Mouse (Mus musculus) heart, embryonic 13.5 days (tissue): ENCODE measurements at regions not wholly inside any gene's neighbourhood (a gene's known extent, or its start where the extent isn't known, plus 50 kb on each side); places are given as distances from the start of the nearest gene placed in this dataset.

Source experiments
- ATAC-seq: fragments of 200-750 bp; cut with Nextera tagmentation; 2 replicates; pipeline ENCODE4 v1.8.0; 2017; ENCODE audit warnings: moderate TSS enrichment; ENCODE audit not compliant: insufficient number of reproducible peaks, low FRiP score, low TSS enrichment; ENCODE audit errors: extremely low read depth
- H3K27ac ChIP-seq: fragments of 300-500 bp; sonication (generic); replicated peaks from 2 replicates; pipeline ENCODE4 v1.5.1; 2015; ENCODE audit warnings: moderate library complexity, mild to moderate bottlenecking, inconsistent platforms
- H3K27me3 ChIP-seq: fragments of 300-500 bp; sonication (generic); replicated peaks from 2 replicates; pipeline ENCODE4 v1.6.1; 2015; ENCODE audit warnings: mild to moderate bottlenecking, inconsistent platforms
- H3K36me3 ChIP-seq: fragments of 300-500 bp; sonication (generic); 2 replicates; pipeline ENCODE4 v1.6.1; 2015; ENCODE audit warnings: mild to moderate bottlenecking, inconsistent platforms
- H3K4me1 ChIP-seq: fragments of 300-500 bp; sonication (generic); 2 replicates; pipeline ENCODE4 v1.6.1; 2015; ENCODE audit warnings: inconsistent platforms
- H3K4me2 ChIP-seq: fragments of 300-500 bp; sonication (generic); 2 replicates; pipeline ENCODE4 v1.6.1; 2015; ENCODE audit warnings: inconsistent platforms, mild to moderate bottlenecking, moderate library complexity
- H3K4me3 ChIP-seq: fragments of 300-500 bp; sonication (generic); 2 replicates; pipeline ENCODE4 v1.5.1; 2015; ENCODE audit warnings: moderate library complexity, mild to moderate bottlenecking, inconsistent platforms
- H3K9ac ChIP-seq: fragments of 300-500 bp; sonication (generic); 2 replicates; pipeline ENCODE4 v1.6.1; 2015; ENCODE audit warnings: inconsistent platforms, mild to moderate bottlenecking, moderate library complexity
- H3K9me3 ChIP-seq: fragments of 300-500 bp; sonication (generic); 2 replicates; pipeline ENCODE4 v1.6.1; 2016; ENCODE audit warnings: inconsistent platforms
- WGBS: fragments of 180-500 bp; shearing (Covaris S2); methylation state at CpG from one replicate; pipeline ENCODE4 v1.1.7; 2015; ENCODE audit warnings: mixed read lengths; 5-methylcytosine and 5-hydroxymethylcytosine counted together

GRCm38 (mm10) chr12:26617969-26618368 lies 149.0 kb downstream of the Cmpk2 start:
- no peak overlapping the region for H3K4me3 ChIP-seq
- no peak overlapping the region for H3K27ac ChIP-seq
- peaks cover 10% of the 10 kb centered on the region for H3K4me1 ChIP-seq
- no peaks in the 10 kb centered on the region for H3K27me3 ChIP-seq
- 80% methylated on average over 3 of the region's 3 CpGs for WGBS
- no peak overlapping the region for H3K4me2 ChIP-seq
- no peaks in the 10 kb centered on the region for H3K36me3 ChIP-seq
- H3K9ac ChIP-seq: no peak overlapping the region
- no peaks in the 10 kb centered on the region for H3K9me3 ChIP-seq
- ATAC-seq: no peak

DNA sequence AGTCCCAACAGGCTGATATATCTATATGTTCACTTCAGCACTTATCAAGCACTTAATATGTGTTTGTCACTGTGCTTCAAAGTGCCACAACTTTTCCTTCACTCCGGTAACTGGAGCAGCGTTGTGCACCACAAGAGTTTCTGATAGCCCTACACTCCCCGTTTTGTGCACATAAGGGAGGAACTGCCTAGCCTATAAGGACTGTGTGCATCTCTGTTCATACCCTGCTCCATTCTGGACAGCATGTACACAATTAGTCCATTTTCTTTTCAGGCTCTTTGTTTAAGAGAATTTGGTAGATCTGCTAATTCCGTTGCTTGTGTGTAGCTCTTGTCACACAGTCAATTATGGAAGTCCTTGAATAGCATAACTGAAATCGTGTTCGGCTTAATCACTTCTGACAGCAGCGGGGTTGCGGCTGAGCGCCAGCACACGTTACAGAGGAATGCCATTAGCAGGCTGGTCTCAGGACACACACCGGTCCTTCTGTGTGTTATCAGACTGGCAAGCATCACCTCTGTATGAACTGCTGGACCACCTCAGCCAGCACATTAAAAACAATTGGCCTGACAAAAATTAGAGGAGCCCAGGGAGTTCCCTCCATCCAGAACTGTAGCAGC lies 144.2 kb downstream of the Cmpk2 start:
- H3K4me1 ChIP-seq: peaks cover 10% of the 10 kb centered on the region
- no peak for ATAC-seq
- no peaks in the 10 kb centered on the region for H3K36me3 ChIP-seq
- H3K9me3 ChIP-seq: no peaks in the 10 kb centered on the region
- H3K4me3 ChIP-seq: no peak overlapping the region
- peak overlapping the region; percentile 30 for H3K4me2 ChIP-seq
- 38% methylated on average over 11 of the region's 11 CpGs for WGBS
- no peaks in the 10 kb centered on the region; the same call in 1 of the 2 replicates for H3K27me3 ChIP-seq
- no peak overlapping the region for H3K27ac ChIP-seq
- no peak overlapping the region for H3K9ac ChIP-seq

DNA sequence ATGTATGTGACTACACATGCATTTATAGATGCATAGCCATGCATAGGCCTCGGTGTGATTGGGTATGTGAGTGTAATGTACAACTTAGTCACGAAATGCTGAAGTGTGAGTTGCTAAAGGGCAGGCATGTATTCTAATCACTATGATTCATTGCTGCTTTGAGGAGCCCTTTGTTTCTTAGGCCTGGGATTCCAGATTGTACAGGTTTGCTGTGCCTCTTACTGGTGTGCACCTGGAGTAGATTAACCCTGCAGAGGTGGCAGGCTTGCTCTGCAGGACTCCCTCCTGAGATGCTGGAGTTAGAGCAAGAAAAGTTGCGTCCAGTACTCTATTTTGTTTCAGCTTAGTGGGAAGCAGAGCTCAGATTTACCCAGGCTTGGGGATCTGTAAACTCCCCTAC lies 141.1 kb downstream of the Cmpk2 start:
- WGBS: 79% methylated on average over 3 of the region's 3 CpGs
- no peak overlapping the region for H3K27ac ChIP-seq
- no peaks in the 10 kb centered on the region for H3K9me3 ChIP-seq
- H3K4me1 ChIP-seq: peaks cover 10% of the 10 kb centered on the region
- H3K9ac ChIP-seq: no peak overlapping the region
- no peak for ATAC-seq
- H3K4me3 ChIP-seq: no peak overlapping the region
- no peaks in the 10 kb centered on the region; the same call in 1 of the 2 replicates for H3K27me3 ChIP-seq
- no peaks in the 10 kb centered on the region for H3K36me3 ChIP-seq
- no peak overlapping the region for H3K4me2 ChIP-seq

DNA sequence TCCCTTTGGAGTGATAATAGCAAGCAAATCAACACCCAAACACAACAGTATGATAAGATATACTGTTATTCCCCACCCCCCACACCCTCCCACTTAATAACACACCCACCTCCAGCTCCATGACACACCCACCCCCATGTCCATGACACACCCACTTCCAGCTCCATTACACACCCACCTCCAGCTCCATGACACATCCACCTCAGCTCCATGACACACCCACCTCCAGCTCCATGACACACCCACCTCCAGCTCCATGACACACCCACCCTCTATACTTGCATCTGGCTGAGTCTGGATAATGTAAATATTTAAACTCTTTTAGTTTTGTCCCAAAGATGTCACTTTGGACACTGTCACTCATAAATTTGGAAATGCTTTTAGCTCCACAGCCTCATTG lies 129.5 kb downstream of the Cmpk2 start:
- Histone ChIP-seq H3K36me3 (no peaks in the 10 kb centered on the region), H3K27me3 (no peaks in the 10 kb centered on the region), H3K9me3 (no peaks in the 10 kb centered on the region), H3K4me2 (no peak overlapping the region), H3K4me3 (no peak overlapping the region), H3K27ac (no peak overlapping the region), H3K9ac (no peak overlapping the region), H3K4me1 (no peaks in the 10 kb centered on the region)
- ATAC-seq: no peak

DNA sequence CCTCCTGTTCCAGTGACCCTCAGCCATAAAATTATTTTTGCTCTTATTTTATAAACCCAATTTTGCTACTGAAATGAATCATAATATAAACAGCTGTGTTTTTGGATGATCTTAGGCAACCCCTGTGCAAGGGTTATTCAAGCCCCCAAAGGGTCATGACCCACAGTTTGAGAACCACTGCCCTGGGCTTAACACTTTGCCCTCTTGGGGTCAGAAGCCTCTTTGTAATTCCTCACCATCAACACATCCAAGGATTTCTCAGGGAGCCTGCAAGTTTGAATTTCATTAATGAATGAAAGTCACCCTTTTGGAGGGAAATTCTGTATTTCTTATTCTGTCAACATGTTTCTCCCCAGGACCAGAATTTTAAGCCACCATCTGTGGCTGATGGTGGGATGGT lies 123.1 kb downstream of the Cmpk2 start:
- Histone ChIP-seq H3K4me1 (no peaks in the 10 kb centered on the region), H3K4me2 (no peak overlapping the region), H3K36me3 (no peaks in the 10 kb centered on the region), H3K27me3 (no peaks in the 10 kb centered on the region), H3K9ac (no peak overlapping the region), H3K9me3 (no peaks in the 10 kb centered on the region), H3K27ac (no peak overlapping the region), H3K4me3 (no peak overlapping the region)
- ATAC-seq: no peak

DNA sequence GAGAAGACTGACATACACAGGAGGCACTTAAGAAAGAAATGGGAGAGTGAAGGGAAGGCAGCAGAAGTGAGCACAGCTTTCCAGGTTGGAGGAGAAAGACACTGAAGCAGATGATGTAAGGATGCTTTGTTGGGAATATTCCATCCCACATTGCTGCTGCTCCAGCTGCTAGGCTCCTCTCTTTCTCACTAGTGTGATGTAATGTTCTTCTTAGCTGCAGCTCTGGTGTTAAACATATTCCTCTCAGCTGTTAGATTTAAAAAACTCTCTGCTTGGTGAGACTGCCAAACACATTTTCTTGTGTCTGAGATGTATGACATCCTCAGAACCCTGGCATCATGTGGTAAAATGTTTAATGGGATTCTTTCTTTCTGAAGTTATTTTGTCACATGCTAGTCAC lies 120.1 kb downstream of the Cmpk2 start:
- Histone ChIP-seq H3K4me3 (no peak overlapping the region), H3K9me3 (no peaks in the 10 kb centered on the region), H3K4me1 (no peaks in the 10 kb centered on the region), H3K9ac (no peak overlapping the region), H3K36me3 (no peaks in the 10 kb centered on the region), H3K27ac (no peak overlapping the region), H3K4me2 (no peak overlapping the region), H3K27me3 (no peaks in the 10 kb centered on the region)
- ATAC-seq: no peak

GRCm38 (mm10) chr12:26577438-26577837 lies 108.4 kb downstream of the Cmpk2 start:
- Histone ChIP-seq H3K4me2 (no peak overlapping the region), H3K4me3 (no peak overlapping the region), H3K4me1 (no peaks in the 10 kb centered on the region), H3K27ac (no peak overlapping the region), H3K9me3 (no peaks in the 10 kb centered on the region), H3K27me3 (no peaks in the 10 kb centered on the region), H3K36me3 (no peaks in the 10 kb centered on the region), H3K9ac (no peak overlapping the region)
- WGBS: 81% methylated on average over 6 of the region's 6 CpGs
- no peak for ATAC-seq

GRCm38 (mm10) chr12:26571602-26572001 lies 102.6 kb downstream of the Cmpk2 start:
- H3K27ac ChIP-seq: no peak overlapping the region
- no peaks in the 10 kb centered on the region for H3K9me3 ChIP-seq
- H3K4me3 ChIP-seq: no peak overlapping the region
- no peak overlapping the region for H3K4me2 ChIP-seq
- H3K9ac ChIP-seq: no peak overlapping the region
- no peaks in the 10 kb centered on the region for H3K4me1 ChIP-seq
- no peak for ATAC-seq
- H3K27me3 ChIP-seq: no peaks in the 10 kb centered on the region
- WGBS: 71% methylated on average over 7 of the region's 7 CpGs
- H3K36me3 ChIP-seq: no peaks in the 10 kb centered on the region

DNA sequence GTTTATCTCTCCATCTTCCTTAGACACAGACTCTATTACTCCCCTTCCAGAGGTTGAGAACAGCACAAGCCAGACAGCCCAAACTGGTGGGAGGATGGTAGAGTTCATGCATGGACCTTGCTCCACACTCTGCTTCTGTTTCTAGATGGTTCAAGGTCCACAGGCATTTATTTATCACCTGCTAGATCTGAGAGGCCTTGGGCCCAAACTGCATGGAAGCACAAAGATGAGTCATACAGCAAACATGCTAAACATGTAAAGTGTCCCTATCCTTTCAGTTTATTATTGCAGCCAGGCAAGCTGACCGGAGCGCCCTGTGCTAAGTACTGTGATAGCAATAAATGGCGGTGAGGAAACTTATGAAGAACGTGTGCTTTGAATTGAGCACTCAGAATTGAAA lies 98.4 kb downstream of the Cmpk2 start:
- no peak overlapping the region for H3K9ac ChIP-seq
- H3K36me3 ChIP-seq: no peaks in the 10 kb centered on the region
- H3K27me3 ChIP-seq: no peaks in the 10 kb centered on the region
- no peak overlapping the region for H3K27ac ChIP-seq
- WGBS: 60% methylated on average over 4 of the region's 4 CpGs
- H3K4me2 ChIP-seq: no peak overlapping the region
- peaks cover 2% of the 10 kb centered on the region; the same call in 1 of the 2 replicates for H3K4me1 ChIP-seq
- no peaks in the 10 kb centered on the region for H3K9me3 ChIP-seq
- no peak overlapping the region for H3K4me3 ChIP-seq
- ATAC-seq: no peak

- no peak for ATAC-seq
- Histone ChIP-seq H3K27ac (no peak overlapping the region), H3K27me3 (no peaks in the 10 kb centered on the region), H3K36me3 (no peaks in the 10 kb centered on the region), H3K4me2 (no peak overlapping the region), H3K4me1 (peaks cover 10% of the 10 kb centered on the region; the same call in 1 of the 2 replicates), H3K9ac (no peak overlapping the region), H3K9me3 (no peaks in the 10 kb centered on the region), H3K4me3 (no peak overlapping the region)
- WGBS: 49% methylated on average over 6 of the region's 6 CpGs
Observed at GRCm38 (mm10) chr12:26562858-26563257, 93.9 kb downstream of the Cmpk2 start.

DNA sequence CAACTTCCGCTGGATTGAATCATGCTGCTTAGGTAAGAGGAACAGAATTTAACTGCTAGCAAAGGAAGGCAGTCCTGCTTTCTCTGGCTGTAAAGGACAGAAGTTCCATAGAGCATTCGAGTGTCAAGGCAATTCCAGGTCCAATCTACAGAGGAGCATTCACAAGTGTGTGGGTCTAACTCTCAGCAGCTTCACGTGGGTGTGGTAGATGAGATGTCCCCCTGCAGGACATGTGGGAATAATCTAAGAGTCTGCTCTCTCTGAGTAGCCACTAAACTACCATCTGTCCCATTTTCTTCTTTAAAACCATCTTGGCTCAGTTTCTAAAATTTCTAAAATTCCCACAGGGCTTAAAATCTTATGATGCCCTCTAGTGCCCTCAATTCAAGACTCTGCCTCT lies 90.6 kb downstream of the Cmpk2 start:
- H3K9me3 ChIP-seq: no peaks in the 10 kb centered on the region
- 0 out of 2 replicates have a peak, but pooled peaks cover 4% of the 10 kb centered on the region for H3K27me3 ChIP-seq
- 73% methylated on average over 3 of the region's 3 CpGs for WGBS
- no peaks in the 10 kb centered on the region for H3K36me3 ChIP-seq
- no peak overlapping the region for H3K4me2 ChIP-seq
- ATAC-seq: no peak
- H3K27ac ChIP-seq: no peak overlapping the region
- peaks cover 21% of the 10 kb centered on the region for H3K4me1 ChIP-seq
- H3K4me3 ChIP-seq: no peak overlapping the region
- H3K9ac ChIP-seq: no peak overlapping the region

GRCm38 (mm10) chr12:26557411-26557810 lies 88.4 kb downstream of the Cmpk2 start:
- WGBS: 0% methylated on average over 4 of the region's 4 CpGs
- Histone ChIP-seq H3K4me2 (no peak overlapping the region), H3K4me3 (no peak overlapping the region), H3K27me3 (0 out of 2 replicates have a peak, but pooled peaks cover 4% of the 10 kb centered on the region), H3K27ac (no peak overlapping the region), H3K4me1 (peaks cover 19% of the 10 kb centered on the region), H3K36me3 (no peaks in the 10 kb centered on the region), H3K9ac (no peak overlapping the region), H3K9me3 (no peaks in the 10 kb centered on the region)
- ATAC-seq: no peak
